Mouse (Mus musculus) forebrain, embryonic 14.5 days (tissue): ENCODE measurements at regions not wholly inside any gene's neighbourhood (a gene's known extent, or its start where the extent isn't known, plus 50 kb on each side); places are given as distances from the start of the nearest gene placed in this dataset.

ENCODE experiments used
- ATAC-seq: fragments of 200-750 bp; cut with Nextera tagmentation; 2 replicates; pipeline ENCODE4 v1.8.0; 2017; ENCODE audit warnings: mild to moderate bottlenecking, moderate library complexity
- DNase-seq: peaks from one replicate; pipeline ENCODE4 v3.0.0-alpha.2; 2015; ENCODE audit warnings: low spot score
- H3K27ac ChIP-seq: fragments of 300-500 bp; sonication (generic); 2 replicates; pipeline ENCODE4 v1.5.1; 2014; ENCODE audit warnings: low read depth, mild to moderate bottlenecking, control low read depth, low read length, moderate library complexity
- H3K27me3 ChIP-seq: fragments of 300-500 bp; sonication (generic); replicated peaks from 2 replicates; pipeline ENCODE4 v1.6.1; 2014; ENCODE audit warnings: low read length, control low read depth, mixed read lengths; ENCODE audit not compliant: control insufficient read depth, insufficient read depth
- H3K36me3 ChIP-seq: fragments of 300-500 bp; sonication (generic); 2 replicates; pipeline ENCODE4 v1.6.1; 2014; ENCODE audit warnings: low read length, control low read depth; ENCODE audit not compliant: control insufficient read depth, insufficient read depth
- H3K4me1 ChIP-seq: fragments of 300-500 bp; sonication (generic); 2 replicates; pipeline ENCODE4 v1.6.1; 2014; ENCODE audit warnings: antibody characterized with exemption, low read length, control low read depth; ENCODE audit not compliant: control insufficient read depth, insufficient read depth
- H3K4me2 ChIP-seq: fragments of 300-500 bp; sonication (generic); 2 replicates; pipeline ENCODE4 v1.6.1; 2014; ENCODE audit warnings: mild to moderate bottlenecking, control low read depth, low read length
- H3K4me3 ChIP-seq: fragments of 300-500 bp; sonication (generic); 2 replicates; pipeline ENCODE4 v1.5.1; 2014; ENCODE audit warnings: low read depth, low read length, control low read depth
- H3K9ac ChIP-seq: fragments of 300-500 bp; sonication (generic); 2 replicates; pipeline ENCODE4 v1.6.1; 2014; ENCODE audit warnings: mild to moderate bottlenecking, low read length, control low read depth, moderate library complexity
- H3K9me3 ChIP-seq: fragments of 300-500 bp; sonication (generic); replicated peaks from 2 replicates; pipeline ENCODE4 v1.6.1; 2016; ENCODE audit warnings: low read length, control low read depth, mixed read lengths; ENCODE audit not compliant: control insufficient read depth
- WGBS: fragments of 180-500 bp; shearing (Covaris S2); extraction: QIAGEN DNeasy Blood & Tissue Kit; methylation state at CpG from one replicate; pipeline ENCODE4 v1.1.7; 2014; 5-methylcytosine and 5-hydroxymethylcytosine counted together

DNA sequence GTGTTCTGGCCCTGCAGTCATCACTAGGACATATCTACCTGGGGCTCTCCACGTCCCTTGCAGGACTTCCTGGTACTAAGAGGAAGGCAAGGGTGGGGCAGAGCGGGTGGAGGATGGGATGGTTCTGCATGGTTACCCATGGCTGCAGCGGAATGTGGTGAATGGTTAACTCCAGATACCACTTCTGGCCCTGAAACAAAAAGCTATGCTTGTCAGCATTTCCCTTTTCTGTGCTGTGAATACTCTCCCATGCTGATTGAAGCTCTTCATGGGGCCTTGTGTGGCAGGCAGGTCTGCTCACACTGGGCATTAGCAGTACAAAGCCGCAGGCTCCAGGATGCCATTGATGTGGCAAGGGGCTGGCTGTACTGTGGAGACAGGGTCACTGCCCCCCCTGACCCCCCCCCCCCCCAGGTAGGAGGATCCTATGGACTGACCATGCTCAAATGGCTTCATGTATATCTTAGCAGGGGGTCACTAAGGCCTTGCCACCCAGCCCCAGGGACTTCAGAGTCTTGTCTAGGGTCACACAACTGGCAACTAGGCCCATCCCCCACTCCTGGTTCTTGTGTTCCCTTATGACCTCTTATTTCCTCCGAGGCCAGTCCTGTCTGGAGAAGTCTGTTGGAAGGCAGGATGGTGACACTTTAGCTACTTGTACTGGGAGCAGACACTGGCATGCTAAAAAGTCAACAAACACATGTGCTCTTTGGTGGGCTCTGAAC is 120.0 kb upstream of the Id2 start:
- Histone ChIP-seq H3K27ac (no peak overlapping the region), H3K27me3 (no peaks in the 10 kb centered on the region), H3K4me3 (no peak overlapping the region), H3K4me2 (no peak overlapping the region), H3K9me3 (no peaks in the 10 kb centered on the region), H3K9ac (no peak overlapping the region), H3K4me1 (no peaks in the 10 kb centered on the region), H3K36me3 (no peaks in the 10 kb centered on the region)
- DNase-seq (no peak), ATAC-seq (no peak)
- WGBS: 39% methylated on average over 5 of the region's 5 CpGs

GRCm38 (mm10) chr12:25215266-25215665 is 118.3 kb upstream of the Id2 start:
- no peaks in the 10 kb centered on the region for H3K36me3 ChIP-seq
- H3K27ac ChIP-seq: no peak overlapping the region
- no peaks in the 10 kb centered on the region for H3K4me1 ChIP-seq
- H3K4me3 ChIP-seq: no peak overlapping the region
- DNase-seq (no peak), ATAC-seq (no peak)
- no peak overlapping the region for H3K4me2 ChIP-seq
- H3K9me3 ChIP-seq: no peaks in the 10 kb centered on the region
- H3K9ac ChIP-seq: no peak overlapping the region
- WGBS: 53% methylated on average over 5 of the region's 5 CpGs
- H3K27me3 ChIP-seq: no peaks in the 10 kb centered on the region

DNA sequence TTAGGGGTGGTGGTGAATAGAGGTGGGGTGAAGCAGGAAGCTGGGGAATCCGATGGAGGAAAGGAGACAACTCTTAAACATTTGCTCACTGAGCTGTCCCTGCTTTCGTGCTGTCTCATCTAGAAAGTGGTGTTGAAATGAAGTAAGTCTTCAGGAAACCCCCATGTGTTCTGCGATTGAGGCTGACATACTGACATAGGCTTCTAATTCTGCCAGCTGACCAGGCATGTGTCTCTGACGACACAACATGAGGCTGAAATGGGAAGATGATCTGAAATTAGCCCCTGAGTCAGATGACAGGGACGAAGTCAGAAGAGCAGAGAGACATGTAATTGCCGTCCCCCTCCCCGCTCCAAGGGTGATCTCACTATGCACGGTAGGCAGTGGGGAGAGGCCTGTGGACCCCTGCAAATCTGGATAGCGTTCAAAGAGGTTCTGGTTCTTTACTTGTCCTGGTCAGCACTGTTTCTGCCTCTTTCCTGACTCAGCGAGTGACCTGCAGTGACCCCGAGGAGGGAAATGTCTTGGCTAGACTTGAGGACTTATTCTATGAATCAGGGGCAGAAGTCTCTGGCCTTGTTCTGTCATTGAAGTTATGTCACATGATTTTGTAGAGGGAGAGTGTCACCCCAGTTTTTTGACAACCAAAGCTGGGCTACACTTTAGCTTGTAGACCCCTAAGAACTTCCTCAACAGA is 117.0 kb upstream of the Id2 start:
- Histone ChIP-seq H3K9me3 (no peaks in the 10 kb centered on the region), H3K27ac (no peak overlapping the region), H3K36me3 (no peaks in the 10 kb centered on the region), H3K27me3 (no peaks in the 10 kb centered on the region), H3K9ac (no peak overlapping the region), H3K4me3 (no peak overlapping the region), H3K4me1 (no peaks in the 10 kb centered on the region), H3K4me2 (no peak overlapping the region)
- DNase-seq (no peak), ATAC-seq (no peak)
- WGBS: 90% methylated on average over 11 of the region's 11 CpGs

DNA sequence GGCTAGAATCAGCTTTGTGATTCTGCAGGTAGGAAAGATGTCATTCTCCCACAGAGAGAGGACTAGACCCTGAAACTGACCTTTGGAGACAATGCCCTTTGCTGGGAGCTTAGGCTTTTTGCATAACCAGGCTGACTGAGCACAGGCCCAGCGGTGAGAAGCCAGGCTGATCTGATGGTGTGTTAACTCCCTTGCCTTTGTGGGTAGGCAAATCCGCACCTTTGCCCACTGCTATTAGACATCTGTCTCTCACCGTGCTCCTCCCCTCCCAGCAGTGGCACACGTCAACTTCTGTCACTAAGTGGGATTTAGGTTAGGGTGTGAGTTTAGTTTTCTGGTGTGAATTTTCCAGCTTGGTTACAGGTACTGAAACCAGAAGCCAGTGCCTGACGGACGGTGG is 114.4 kb upstream of the Id2 start:
- no peak overlapping the region for H3K4me2 ChIP-seq
- H3K27me3 ChIP-seq: no peaks in the 10 kb centered on the region
- H3K4me1 ChIP-seq: no peaks in the 10 kb centered on the region
- no peak overlapping the region for H3K27ac ChIP-seq
- DNase-seq: no peak
- no peak for ATAC-seq
- H3K9me3 ChIP-seq: no peaks in the 10 kb centered on the region
- H3K9ac ChIP-seq: no peak overlapping the region
- 75% methylated on average over 6 of the region's 6 CpGs for WGBS
- H3K36me3 ChIP-seq: no peaks in the 10 kb centered on the region
- H3K4me3 ChIP-seq: no peak overlapping the region

DNA sequence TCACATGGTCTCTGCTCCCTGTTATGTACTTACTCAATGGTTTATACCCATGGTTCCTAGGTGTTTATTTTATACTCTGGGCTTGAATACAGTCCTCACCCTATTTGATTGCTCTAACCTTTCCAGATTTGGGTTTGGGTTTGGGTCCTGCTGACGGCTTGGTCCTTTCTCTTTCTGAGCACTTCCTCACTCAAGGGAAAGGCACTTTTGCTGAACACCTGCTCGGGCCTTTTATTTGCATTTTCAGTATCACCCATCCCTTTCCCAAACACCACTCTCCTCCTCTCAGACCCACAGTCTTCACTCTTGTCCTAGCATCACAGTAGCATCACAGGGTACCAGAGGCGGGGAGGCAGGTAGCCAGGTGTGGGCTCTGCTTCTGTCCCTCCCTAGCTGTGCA is 113.7 kb upstream of the Id2 start:
- Histone ChIP-seq H3K9me3 (no peaks in the 10 kb centered on the region), H3K36me3 (no peaks in the 10 kb centered on the region), H3K4me1 (no peaks in the 10 kb centered on the region), H3K9ac (no peak overlapping the region), H3K27ac (no peak overlapping the region), H3K27me3 (no peaks in the 10 kb centered on the region), H3K4me2 (no peak overlapping the region), H3K4me3 (no peak overlapping the region)
- WGBS: 90% methylated on average over 3 of the region's 3 CpGs
- ATAC-seq (no peak), DNase-seq (no peak)

DNA sequence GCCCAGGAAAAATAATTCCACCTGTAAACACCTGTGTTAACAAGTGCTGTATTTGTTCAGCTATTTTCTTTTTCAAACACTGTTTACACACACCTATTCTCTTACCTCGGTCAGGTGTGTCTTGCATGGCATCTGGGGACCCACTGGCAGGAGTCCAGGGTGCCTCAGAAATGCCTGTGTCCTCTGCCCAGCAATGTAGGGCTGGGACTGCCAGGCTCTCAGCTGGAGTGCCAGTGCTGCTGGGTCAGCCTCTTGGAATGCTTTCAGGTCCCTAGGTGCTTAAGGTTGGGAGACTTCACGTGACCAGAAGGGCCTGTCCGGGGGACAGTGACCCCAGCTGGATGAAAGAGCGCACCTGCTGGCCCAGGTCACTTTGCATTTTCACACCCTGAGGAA is 112.4 kb upstream of the Id2 start:
- Histone ChIP-seq H3K9me3 (no peaks in the 10 kb centered on the region), H3K4me1 (no peaks in the 10 kb centered on the region), H3K27ac (no peak overlapping the region), H3K27me3 (no peaks in the 10 kb centered on the region), H3K9ac (no peak overlapping the region), H3K36me3 (no peaks in the 10 kb centered on the region), H3K4me3 (no peak overlapping the region), H3K4me2 (no peak overlapping the region)
- DNase-seq (no peak), ATAC-seq (no peak)
- 45% methylated on average over 4 of the region's 4 CpGs for WGBS

DNA sequence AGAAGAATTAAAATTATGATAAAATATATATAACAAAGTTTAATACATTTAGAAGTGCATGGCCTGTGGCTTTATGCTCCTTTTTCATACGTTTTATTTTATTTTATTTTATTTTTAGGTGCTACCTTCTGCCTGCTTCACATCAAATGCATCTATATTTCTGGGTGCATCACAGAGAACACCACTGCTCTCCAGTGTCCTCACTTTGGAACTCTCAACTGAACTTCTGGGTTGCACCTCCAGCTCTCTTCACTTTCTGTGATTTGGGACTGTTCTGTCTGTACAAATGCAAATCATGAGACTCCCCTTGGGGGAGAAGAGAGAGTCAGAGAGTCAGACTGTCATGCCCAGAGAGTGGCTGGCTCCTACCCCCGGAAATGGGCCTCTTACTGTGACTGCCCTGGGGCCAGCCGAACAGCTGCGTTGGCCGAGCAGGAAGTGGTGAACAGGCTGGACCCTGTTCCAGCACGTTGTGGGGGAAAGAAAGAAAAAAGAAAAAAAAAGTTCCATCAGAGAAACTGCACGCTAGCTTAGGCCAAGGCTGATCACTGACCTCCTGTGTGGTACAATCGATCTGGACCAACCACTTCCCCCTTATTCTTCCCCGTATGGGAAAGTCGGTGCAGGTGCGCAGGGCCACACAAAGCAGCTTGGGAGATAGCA is 111.9 kb upstream of the Id2 start:
- no peaks in the 10 kb centered on the region for H3K27me3 ChIP-seq
- DNase-seq (no peak), ATAC-seq (no peak)
- no peak overlapping the region for H3K27ac ChIP-seq
- no peaks in the 10 kb centered on the region for H3K4me1 ChIP-seq
- no peak overlapping the region for H3K4me2 ChIP-seq
- no peak overlapping the region for H3K9ac ChIP-seq
- no peaks in the 10 kb centered on the region for H3K9me3 ChIP-seq
- WGBS: 46% methylated on average over 11 of the region's 11 CpGs
- H3K36me3 ChIP-seq: no peaks in the 10 kb centered on the region
- no peak overlapping the region for H3K4me3 ChIP-seq

GRCm38 (mm10) chr12:25203371-25204067 is 106.6 kb upstream of the Id2 start:
- no peak for ATAC-seq
- Histone ChIP-seq H3K27ac (no peak overlapping the region), H3K36me3 (no peaks in the 10 kb centered on the region), H3K9me3 (no peaks in the 10 kb centered on the region), H3K9ac (no peak overlapping the region), H3K27me3 (no peaks in the 10 kb centered on the region), H3K4me1 (no peaks in the 10 kb centered on the region), H3K4me2 (no peak overlapping the region), H3K4me3 (no peak overlapping the region)
- 93% methylated on average over 10 of the region's 10 CpGs for WGBS
- DNase-seq: no peak
